Mouse (Mus musculus): ENCODE data around the gene Fndc1. TPM values are rescaled to one million over a fixed set of nuclear protein-coding genes. Genes with fewer than 3 reads are reported as not detected.

Fndc1 gene
- polyA plus RNA-seq, 1 experiment from 2014 or later, result 0.86 TPM

DNA sequence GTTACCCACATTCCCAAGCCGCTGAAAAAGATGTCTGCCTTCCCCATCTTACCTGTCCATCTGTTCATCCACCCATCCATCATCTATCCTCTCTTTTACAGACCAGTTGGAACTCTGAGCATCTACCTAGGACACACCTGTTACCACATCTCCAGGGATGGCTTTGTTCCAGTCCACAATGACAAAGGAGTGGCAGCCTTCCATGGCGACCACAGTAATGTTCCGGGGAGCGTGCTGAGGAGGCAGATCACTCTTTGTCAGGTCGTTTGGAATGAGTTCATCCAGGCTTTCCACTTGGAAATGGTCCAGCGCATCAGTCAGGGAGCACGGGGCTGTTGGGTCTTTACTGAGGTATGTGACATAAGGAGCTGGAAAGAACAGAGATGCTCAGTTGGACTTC lies 73.7 kb downstream of the Fndc1 start:
- Histone ChIP-seq H3K27me3 (ENCODE audit: control insufficient read depth, insufficient read depth, low read length) (no peaks in the 10 kb centered on the region), H3K4me1 (ENCODE audit: control insufficient read depth, insufficient read depth, low read length) (no peaks in the 10 kb centered on the region), H3K4me3 (ENCODE audit: low read depth, low read length) (no peak overlapping the region), H3K36me3 (ENCODE audit: control insufficient read depth, insufficient read depth, low read length) (no peaks in the 10 kb centered on the region), H3K9ac (ENCODE audit: low read length) (no peak overlapping the region), H3K27ac (ENCODE audit: low read depth, low read length) (no peak overlapping the region), H3K4me2 (ENCODE audit: low read depth) (no peak overlapping the region), H3K9me3 (ENCODE audit: control insufficient read depth, low read length) (no peaks in the 10 kb centered on the region)
- ATAC-seq (ENCODE audit: insufficient read depth, low FRiP score, low TSS enrichment), result no peak
- 87% methylated on average over 7 of the region's 7 CpGs for WGBS
- no peak for DNase-seq (ENCODE audit: low spot score)

DNA sequence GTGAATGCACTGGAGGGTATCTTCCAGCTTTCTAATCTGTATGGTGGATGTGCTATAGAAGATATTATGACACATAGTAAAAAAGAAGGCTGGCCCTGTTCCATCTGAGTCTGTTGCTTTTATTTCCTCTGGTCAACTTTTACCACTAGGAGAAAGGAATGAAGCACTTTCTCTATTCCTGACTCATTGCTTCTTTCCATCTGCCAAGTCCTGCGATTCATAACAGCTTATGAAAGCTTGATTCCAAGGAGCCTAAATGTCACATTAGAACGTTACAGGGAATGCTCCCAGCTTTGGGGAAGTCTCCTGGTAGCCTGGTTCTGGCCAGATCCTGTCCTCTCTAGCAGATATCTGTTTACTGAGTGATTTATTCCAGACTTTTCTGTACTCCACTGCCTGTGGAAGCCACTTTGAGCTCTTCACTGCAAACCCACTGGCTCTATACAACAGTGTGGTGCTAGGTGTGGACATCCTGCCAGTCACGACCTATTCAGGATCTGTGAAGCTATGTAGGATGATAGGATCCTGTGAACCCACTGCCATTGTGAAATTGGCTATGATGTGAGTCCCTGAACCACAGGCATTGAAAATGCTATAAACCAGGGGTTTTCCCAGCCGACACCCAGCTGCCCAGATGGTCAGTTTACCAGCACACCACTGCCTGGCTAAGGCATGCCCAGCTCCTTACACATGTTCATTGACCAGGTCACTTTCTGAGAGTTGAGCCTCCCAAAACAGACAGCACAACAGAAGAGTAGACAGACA lies 77.9 kb downstream of the Fndc1 start:
- Histone ChIP-seq H3K4me3 (ENCODE audit: low read depth, low read length) (no peak overlapping the region), H3K27ac (ENCODE audit: low read depth, low read length) (no peak overlapping the region), H3K36me3 (ENCODE audit: control insufficient read depth, insufficient read depth, low read length) (no peaks in the 10 kb centered on the region), H3K4me1 (ENCODE audit: control insufficient read depth, insufficient read depth, low read length) (no peaks in the 10 kb centered on the region), H3K27me3 (ENCODE audit: control insufficient read depth, insufficient read depth, low read length) (no peaks in the 10 kb centered on the region), H3K9ac (ENCODE audit: low read length) (no peak overlapping the region), H3K9me3 (ENCODE audit: control insufficient read depth, low read length) (no peaks in the 10 kb centered on the region), H3K4me2 (ENCODE audit: low read depth) (no peak overlapping the region)
- DNase-seq (ENCODE audit: low spot score) (no peak), ATAC-seq (ENCODE audit: insufficient read depth, low FRiP score, low TSS enrichment) (no peak)
- WGBS, result 82% methylated on average over 4 of the region's 4 CpGs

DNA sequence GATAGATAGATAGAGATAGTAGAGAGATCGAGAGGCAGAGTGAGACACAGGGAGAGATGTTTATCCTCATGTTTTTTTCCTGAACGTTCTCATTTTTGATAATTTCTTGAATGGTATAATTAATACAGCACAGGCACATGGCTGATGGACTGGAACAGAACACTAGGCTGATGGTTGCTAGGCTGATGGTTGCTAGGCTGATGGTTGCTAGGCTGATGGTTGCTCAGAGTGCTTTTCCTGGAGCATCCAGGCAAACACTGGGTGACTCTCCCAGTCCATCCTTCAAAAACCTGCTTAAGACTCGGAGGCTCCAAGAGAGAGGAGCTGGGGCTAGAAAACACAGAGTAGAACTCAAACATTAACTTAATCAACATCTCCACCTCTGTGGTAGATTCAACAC lies 80.3 kb downstream of the Fndc1 start:
- Histone ChIP-seq H3K9me3 (ENCODE audit: control insufficient read depth, low read length) (no peaks in the 10 kb centered on the region), H3K4me1 (ENCODE audit: control insufficient read depth, insufficient read depth, low read length) (no peaks in the 10 kb centered on the region), H3K4me3 (ENCODE audit: low read depth, low read length) (no peak overlapping the region), H3K9ac (ENCODE audit: low read length) (no peak overlapping the region), H3K36me3 (ENCODE audit: control insufficient read depth, insufficient read depth, low read length) (no peaks in the 10 kb centered on the region), H3K27ac (ENCODE audit: low read depth, low read length) (no peak overlapping the region), H3K4me2 (ENCODE audit: low read depth) (no peak overlapping the region), H3K27me3 (ENCODE audit: control insufficient read depth, insufficient read depth, low read length) (no peaks in the 10 kb centered on the region)
- DNase-seq (ENCODE audit: low spot score) (no peak), ATAC-seq (ENCODE audit: insufficient read depth, low FRiP score, low TSS enrichment) (no peak)
- 91% methylated on average over 3 of the region's 3 CpGs for WGBS

DNA sequence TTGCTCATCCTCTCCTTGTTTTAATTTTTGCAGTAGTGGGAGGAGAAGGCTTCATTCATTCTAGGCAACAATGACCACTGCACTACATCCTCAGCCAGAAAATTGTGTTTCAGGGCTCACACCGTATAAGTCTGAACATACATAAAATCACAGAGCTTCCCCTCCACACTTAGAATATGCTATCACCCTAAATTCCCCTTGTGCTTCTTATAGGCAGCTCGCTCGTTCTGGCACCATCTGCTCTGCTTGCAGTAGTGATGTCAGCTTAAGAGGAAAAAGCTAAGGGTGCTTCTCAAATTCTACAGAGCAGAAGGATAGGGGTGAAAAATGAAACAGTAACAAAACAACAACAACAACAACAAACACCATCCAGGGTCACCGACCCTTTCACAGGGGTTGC lies 82.1 kb downstream of the Fndc1 start:
- DNase-seq (ENCODE audit: low spot score), result no peak
- Histone ChIP-seq H3K4me3 (ENCODE audit: low read depth, low read length) (no peak overlapping the region), H3K27me3 (ENCODE audit: control insufficient read depth, insufficient read depth, low read length) (no peaks in the 10 kb centered on the region), H3K4me2 (ENCODE audit: low read depth) (no peak overlapping the region), H3K4me1 (ENCODE audit: control insufficient read depth, insufficient read depth, low read length) (no peaks in the 10 kb centered on the region), H3K36me3 (ENCODE audit: control insufficient read depth, insufficient read depth, low read length) (no peaks in the 10 kb centered on the region), H3K9ac (ENCODE audit: low read length) (no peak overlapping the region), H3K9me3 (ENCODE audit: control insufficient read depth, low read length) (no peaks in the 10 kb centered on the region), H3K27ac (ENCODE audit: low read depth, low read length) (no peak overlapping the region)
- no peak for ATAC-seq (ENCODE audit: insufficient read depth, low FRiP score, low TSS enrichment)
- WGBS, result 87% methylated on average over 4 of the region's 4 CpGs

DNA sequence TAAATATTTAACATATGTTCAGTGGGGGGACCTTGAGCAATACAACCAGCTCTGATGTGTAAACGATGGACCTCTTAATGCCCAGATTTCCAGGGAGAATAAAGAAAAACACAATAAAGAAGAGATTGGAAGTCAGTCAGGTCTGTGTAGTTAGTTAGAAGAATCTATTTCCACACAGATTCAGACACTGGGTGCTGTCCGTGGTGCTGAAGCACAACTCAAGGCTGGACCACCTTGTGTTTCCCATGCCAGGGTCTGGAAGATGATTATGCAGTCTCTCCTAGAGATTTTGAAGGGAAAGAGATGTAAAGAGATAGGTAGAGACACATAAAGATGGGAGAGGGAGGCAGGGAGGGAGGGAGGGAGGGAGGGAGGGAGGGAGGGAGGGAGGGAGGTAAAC lies 86.1 kb downstream of the Fndc1 start:
- Histone ChIP-seq H3K4me1 (ENCODE audit: control insufficient read depth, insufficient read depth, low read length) (no peaks in the 10 kb centered on the region), H3K27me3 (ENCODE audit: control insufficient read depth, insufficient read depth, low read length) (no peaks in the 10 kb centered on the region), H3K4me3 (ENCODE audit: low read depth, low read length) (no peak overlapping the region), H3K36me3 (ENCODE audit: control insufficient read depth, insufficient read depth, low read length) (no peaks in the 10 kb centered on the region), H3K9me3 (ENCODE audit: control insufficient read depth, low read length) (no peaks in the 10 kb centered on the region), H3K4me2 (ENCODE audit: low read depth) (no peak overlapping the region), H3K9ac (ENCODE audit: low read length) (no peak overlapping the region), H3K27ac (ENCODE audit: low read depth, low read length) (no peak overlapping the region)
- ATAC-seq (ENCODE audit: insufficient read depth, low FRiP score, low TSS enrichment), result no peak
- 25% methylated on average over 2 of the region's 2 CpGs for whole genome bisulfite sequencing
- DNase-seq (ENCODE audit: low spot score), result peak; percentile 68

DNA sequence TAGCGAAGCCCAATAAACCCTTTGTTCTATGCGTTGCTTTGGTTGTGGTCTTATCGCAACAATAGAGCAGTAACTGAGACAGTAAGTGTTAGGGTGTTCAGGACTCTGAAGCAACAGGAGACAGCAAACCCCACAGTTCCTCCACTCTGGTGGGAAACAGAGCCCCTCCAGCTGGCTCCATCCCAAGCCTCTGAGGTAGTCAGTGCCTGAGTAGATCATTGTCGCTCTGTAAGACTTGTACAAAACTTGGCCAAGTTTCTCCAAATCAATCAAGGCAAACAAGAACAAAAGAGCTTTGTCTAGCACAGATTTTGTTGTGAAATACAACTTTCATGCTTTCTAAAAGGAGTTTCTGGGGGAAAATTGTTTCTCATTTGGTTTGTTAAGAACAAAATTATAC lies 104.1 kb downstream of the Fndc1 start:
- no peaks in the 10 kb centered on the region for H3K36me3 ChIP-seq (ENCODE audit: control insufficient read depth, insufficient read depth, low read length)
- WGBS, result 79% methylated on average over 4 of the region's 4 CpGs
- no peak overlapping the region for H3K9ac ChIP-seq (ENCODE audit: low read length)
- no peaks in the 10 kb centered on the region for H3K27me3 ChIP-seq (ENCODE audit: control insufficient read depth, insufficient read depth, low read length)
- H3K4me1 ChIP-seq (ENCODE audit: control insufficient read depth, insufficient read depth, low read length), result no peaks in the 10 kb centered on the region
- H3K4me2 ChIP-seq (ENCODE audit: low read depth), result no peak overlapping the region
- no peak overlapping the region for H3K27ac ChIP-seq (ENCODE audit: low read depth, low read length)
- DNase-seq (ENCODE audit: low spot score), result no peak
- no peak overlapping the region for H3K4me3 ChIP-seq (ENCODE audit: low read depth, low read length)
- ATAC-seq (ENCODE audit: insufficient read depth, low FRiP score, low TSS enrichment), result no peak
- H3K9me3 ChIP-seq (ENCODE audit: control insufficient read depth, low read length), result no peaks in the 10 kb centered on the region

DNA sequence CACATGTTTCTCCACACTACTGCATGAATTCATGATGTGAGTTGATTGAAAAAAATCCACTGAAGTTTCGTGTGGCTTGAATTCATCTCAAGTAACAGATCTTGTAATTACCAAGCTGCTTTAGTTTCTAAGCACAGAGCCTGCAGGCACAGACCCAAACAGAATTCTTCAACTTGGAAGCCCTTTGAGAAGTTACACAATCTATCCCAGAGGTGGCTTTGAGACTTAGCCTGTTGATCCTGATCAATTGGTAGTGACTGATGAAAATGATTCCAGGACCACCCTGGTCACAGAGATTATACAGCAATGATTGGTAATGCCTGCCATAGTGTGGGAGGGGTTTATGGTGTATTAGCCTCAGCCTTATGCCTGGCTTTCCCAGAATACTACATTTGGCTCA lies 108.2 kb downstream of the Fndc1 start:
- H3K27ac ChIP-seq (ENCODE audit: low read depth, low read length), result no peak overlapping the region
- no peaks in the 10 kb centered on the region for H3K36me3 ChIP-seq (ENCODE audit: control insufficient read depth, insufficient read depth, low read length)
- WGBS, result 77% methylated on average over 1 of the region's 1 CpGs
- DNase-seq (ENCODE audit: low spot score) (no peak), ATAC-seq (ENCODE audit: insufficient read depth, low FRiP score, low TSS enrichment) (no peak)
- no peaks in the 10 kb centered on the region for H3K9me3 ChIP-seq (ENCODE audit: control insufficient read depth, low read length)
- H3K4me2 ChIP-seq (ENCODE audit: low read depth), result no peak overlapping the region
- H3K27me3 ChIP-seq (ENCODE audit: control insufficient read depth, insufficient read depth, low read length), result no peaks in the 10 kb centered on the region
- no peak overlapping the region for H3K4me3 ChIP-seq (ENCODE audit: low read depth, low read length)
- no peak overlapping the region for H3K9ac ChIP-seq (ENCODE audit: low read length)
- no peaks in the 10 kb centered on the region for H3K4me1 ChIP-seq (ENCODE audit: control insufficient read depth, insufficient read depth, low read length)

DNA sequence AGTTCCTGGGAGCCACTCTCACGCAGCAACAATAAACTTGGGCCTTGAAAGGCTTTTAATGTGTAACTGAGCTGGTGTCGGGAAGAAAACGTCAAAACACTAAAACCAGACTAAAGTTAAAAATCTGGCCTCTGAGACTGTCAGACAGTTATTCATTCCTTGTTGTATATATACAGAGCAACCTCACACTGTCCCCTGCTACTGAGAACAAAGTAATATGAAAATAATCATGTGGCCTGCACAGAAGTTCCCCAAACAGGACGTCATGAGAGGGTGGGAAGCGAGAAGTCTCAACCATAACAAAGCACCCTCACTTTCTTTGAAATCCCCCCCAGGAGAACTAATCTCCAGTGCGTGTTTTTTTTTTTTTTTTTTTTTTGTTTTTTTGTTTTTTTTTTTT lies 109.2 kb downstream of the Fndc1 start:
- 80% methylated on average over 6 of the region's 6 CpGs for WGBS
- Histone ChIP-seq H3K4me2 (ENCODE audit: low read depth) (no peak overlapping the region), H3K4me3 (ENCODE audit: low read depth, low read length) (no peak overlapping the region), H3K9ac (ENCODE audit: low read length) (no peak overlapping the region), H3K27ac (ENCODE audit: low read depth, low read length) (no peak overlapping the region), H3K27me3 (ENCODE audit: control insufficient read depth, insufficient read depth, low read length) (no peaks in the 10 kb centered on the region), H3K9me3 (ENCODE audit: control insufficient read depth, low read length) (no peaks in the 10 kb centered on the region), H3K36me3 (ENCODE audit: control insufficient read depth, insufficient read depth, low read length) (no peaks in the 10 kb centered on the region), H3K4me1 (ENCODE audit: control insufficient read depth, insufficient read depth, low read length) (no peaks in the 10 kb centered on the region)
- ATAC-seq (ENCODE audit: insufficient read depth, low FRiP score, low TSS enrichment) (no peak), DNase-seq (ENCODE audit: low spot score) (no peak)

DNA sequence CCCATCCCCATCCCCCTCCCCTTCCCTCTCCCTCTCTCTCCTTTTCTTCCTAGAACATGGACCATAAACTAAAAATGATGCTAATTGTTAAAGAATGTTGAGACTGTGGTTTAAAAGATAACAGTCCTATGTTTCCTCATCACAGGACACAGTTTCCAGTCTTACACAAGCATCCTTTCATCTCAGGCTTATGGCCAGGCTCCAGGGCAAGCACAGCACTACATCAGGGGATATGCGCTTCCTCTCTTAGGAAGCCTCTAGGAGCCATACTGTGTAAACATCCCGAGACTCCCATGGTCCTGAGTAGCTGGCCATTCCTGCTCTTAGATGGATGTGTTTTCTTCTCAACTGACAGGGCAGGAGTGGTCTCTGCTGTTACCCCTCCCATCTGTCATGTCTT lies 114.1 kb downstream of the Fndc1 start:
- Histone ChIP-seq H3K9me3 (ENCODE audit: control insufficient read depth, low read length) (no peaks in the 10 kb centered on the region), H3K36me3 (ENCODE audit: control insufficient read depth, insufficient read depth, low read length) (no peaks in the 10 kb centered on the region), H3K4me2 (ENCODE audit: low read depth) (no peak overlapping the region), H3K9ac (ENCODE audit: low read length) (no peak overlapping the region), H3K27me3 (ENCODE audit: control insufficient read depth, insufficient read depth, low read length) (no peaks in the 10 kb centered on the region), H3K4me3 (ENCODE audit: low read depth, low read length) (no peak overlapping the region), H3K27ac (ENCODE audit: low read depth, low read length) (no peak overlapping the region), H3K4me1 (ENCODE audit: control insufficient read depth, insufficient read depth, low read length) (no peaks in the 10 kb centered on the region)
- 66% methylated on average over 2 of the region's 2 CpGs for WGBS
- DNase-seq (ENCODE audit: low spot score) (no peak), ATAC-seq (ENCODE audit: insufficient read depth, low FRiP score, low TSS enrichment) (no peak)
